Mouse (Mus musculus): ENCODE data around the gene 1810049J17Rik.

DNA sequence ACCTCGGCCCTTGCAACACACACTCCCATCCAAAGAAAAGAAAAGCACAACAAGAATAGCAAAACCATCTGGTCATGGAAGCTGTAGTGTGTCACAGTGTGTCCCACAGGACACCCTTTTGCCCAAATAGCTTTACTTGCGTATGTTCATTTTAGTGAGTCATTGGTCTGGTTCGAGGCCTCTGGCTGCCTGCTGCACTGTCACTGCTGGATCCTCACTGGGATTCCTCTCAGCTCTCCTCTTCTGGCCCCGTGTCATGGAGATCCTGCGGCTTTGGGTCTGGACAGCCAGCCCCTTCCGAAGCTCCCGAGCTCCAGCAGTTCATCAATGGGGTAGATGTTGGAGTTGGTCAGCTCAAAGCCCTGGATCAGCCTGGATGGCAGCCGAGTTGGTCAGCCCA is 3.2 kb downstream of the 1810049J17Rik start:
- TF ChIP-seq POLR2A (IDR thresholded peaks at IDR 0.05; ENCODE audit: control insufficient read depth, low read depth, low read length): no peak
- no peak for TF ChIP-seq CTCF (IDR thresholded peaks at IDR 0.05; ENCODE audit: control insufficient read depth, insufficient read depth, insufficient replicate concordance, low read depth, low read length)

Measured in testis, adult 2 months (tissue).